Mouse (Mus musculus) forebrain, embryonic 16.5 days (tissue): ENCODE measurements at regions not wholly inside any gene's neighbourhood (a gene's known extent, or its start where the extent isn't known, plus 50 kb on each side); places are given as distances from the start of the nearest gene placed in this dataset.
"Not testable (repeated sequence)": the region's sequence is repeated elsewhere in the genome, so short reads cannot be mapped to it uniquely, and the experiment has no call there.

ENCODE experiments used
- ATAC-seq: fragments of 200-750 bp; cut with Nextera tagmentation; 2 replicates; pipeline ENCODE4 v1.8.0; 2017; ENCODE audit warnings: mild to moderate bottlenecking, moderate library complexity
- H3K27ac ChIP-seq: fragments of 300-500 bp; sonication (generic); 2 replicates; pipeline ENCODE4 v1.5.1; 2014; ENCODE audit warnings: low read length, control low read depth
- H3K27me3 ChIP-seq: fragments of 300-500 bp; sonication (generic); replicated peaks from 2 replicates; pipeline ENCODE4 v1.6.1; 2014; ENCODE audit warnings: low read length; ENCODE audit not compliant: control insufficient read depth, insufficient read depth
- H3K36me3 ChIP-seq: fragments of 300-500 bp; sonication (generic); 2 replicates; pipeline ENCODE4 v1.6.1; 2014; ENCODE audit not compliant: control insufficient read depth, insufficient read depth
- H3K4me1 ChIP-seq: fragments of 300-500 bp; sonication (generic); replicated peaks from 2 replicates; pipeline ENCODE4 v1.6.1; 2014; ENCODE audit warnings: low read length; ENCODE audit not compliant: control insufficient read depth, insufficient read depth
- H3K4me2 ChIP-seq: fragments of 300-500 bp; sonication (generic); 2 replicates; pipeline ENCODE4 v1.6.1; 2014; ENCODE audit warnings: mild to moderate bottlenecking, low read length, control low read depth
- H3K4me3 ChIP-seq: fragments of 300-500 bp; sonication (generic); replicated peaks from 2 replicates; pipeline ENCODE4 v1.5.1; 2014; ENCODE audit warnings: mild to moderate bottlenecking, low read length, control low read depth
- H3K9ac ChIP-seq: fragments of 300-500 bp; sonication (generic); replicated peaks from 2 replicates; pipeline ENCODE4 v1.6.1; 2014; ENCODE audit warnings: low read depth, low read length, control low read depth
- H3K9me3 ChIP-seq: fragments of 300-500 bp; sonication (generic); 2 replicates; pipeline ENCODE4 v1.6.1; 2016; ENCODE audit warnings: low read length; ENCODE audit not compliant: control insufficient read depth
- WGBS: fragments of 180-500 bp; shearing (Covaris S2); extraction: QIAGEN DNeasy Blood & Tissue Kit; methylation state at CpG from one replicate; pipeline ENCODE4 v1.1.7; 2014; 5-methylcytosine and 5-hydroxymethylcytosine counted together

- no peak overlapping the region for H3K4me3 ChIP-seq
- WGBS: 89% methylated on average over 3 of the region's 3 CpGs
Measured at GRCm38 (mm10) chrX:12315658-12316057, 155.5 kb upstream of the Bcor start.

GRCm38 (mm10) chrX:12317488-12317887 lies 157.3 kb upstream of the Bcor start:
- not testable (repeated sequence) for H3K9me3 ChIP-seq, H3K27ac ChIP-seq, H3K9ac ChIP-seq, H3K36me3 ChIP-seq, H3K4me2 ChIP-seq, H3K4me1 ChIP-seq, H3K4me3 ChIP-seq, H3K27me3 ChIP-seq, ATAC-seq
- 77% methylated on average over 2 of the region's 2 CpGs for WGBS

More at GRCm38 (mm10) chrX:12315658-12316057, 155.5 kb upstream of the Bcor start:
- Histone ChIP-seq H3K4me1 (no peaks in the 10 kb centered on the region), H3K9ac (no peak overlapping the region), H3K36me3 (no peaks in the 10 kb centered on the region), H3K9me3 (no peaks in the 10 kb centered on the region), H3K27me3 (no peaks in the 10 kb centered on the region), H3K4me2 (no peak overlapping the region), H3K27ac (no peak overlapping the region)
- no peak for ATAC-seq

- WGBS: 77% methylated on average over 3 of the region's 4 CpGs
- H3K27me3 ChIP-seq: no peaks in the 10 kb centered on the region
- H3K4me2 ChIP-seq: no peak overlapping the region
- no peak overlapping the region for H3K4me3 ChIP-seq
- no peaks in the 10 kb centered on the region for H3K36me3 ChIP-seq
- H3K4me1 ChIP-seq: no peaks in the 10 kb centered on the region
- no peak overlapping the region for H3K27ac ChIP-seq
- H3K9ac ChIP-seq: no peak overlapping the region
- H3K9me3 ChIP-seq: no peaks in the 10 kb centered on the region
- ATAC-seq: no peak
Measured at GRCm38 (mm10) chrX:12318848-12319651, 158.9 kb upstream of the Bcor start.

- H3K4me3 ChIP-seq: no peak overlapping the region
- H3K27me3 ChIP-seq: no peaks in the 10 kb centered on the region
- WGBS: 47% methylated on average over 1 of the region's 1 CpGs
- H3K4me2 ChIP-seq: no peak overlapping the region
- no peak for ATAC-seq
- H3K36me3 ChIP-seq: no peaks in the 10 kb centered on the region
- H3K9ac ChIP-seq: no peak overlapping the region
- no peaks in the 10 kb centered on the region for H3K4me1 ChIP-seq
- no peak overlapping the region for H3K27ac ChIP-seq
- no peaks in the 10 kb centered on the region for H3K9me3 ChIP-seq
Measured at GRCm38 (mm10) chrX:12322453-12322852, 162.3 kb upstream of the Bcor start.

DNA sequence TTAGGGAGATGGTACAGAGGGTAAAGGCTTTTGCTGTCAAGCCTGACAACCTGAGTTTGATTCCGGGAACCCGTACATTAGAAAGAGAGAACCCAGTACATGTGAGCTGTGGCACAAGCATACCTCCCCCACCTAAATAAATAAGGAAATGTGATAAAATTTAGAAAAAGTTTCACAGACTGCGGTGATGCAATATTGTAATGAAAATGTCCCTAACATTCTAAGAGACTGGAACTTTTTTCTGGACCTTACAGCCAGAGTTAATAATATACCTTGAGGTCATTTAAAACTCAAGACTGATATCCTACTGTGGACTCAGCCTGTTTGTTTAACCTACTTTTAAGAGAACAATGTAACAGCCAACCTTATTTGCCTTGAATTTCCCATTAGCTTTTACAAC lies 163.1 kb upstream of the Bcor start:
- no peaks in the 10 kb centered on the region for H3K9me3 ChIP-seq
- no peaks in the 10 kb centered on the region for H3K4me1 ChIP-seq
- 97% methylated on average over 3 of the region's 3 CpGs for WGBS
- no peaks in the 10 kb centered on the region for H3K36me3 ChIP-seq
- H3K4me3 ChIP-seq: no peak overlapping the region
- no peak overlapping the region for H3K4me2 ChIP-seq
- no peak overlapping the region for H3K27ac ChIP-seq
- H3K27me3 ChIP-seq: no peaks in the 10 kb centered on the region
- H3K9ac ChIP-seq: no peak overlapping the region
- ATAC-seq: no peak

GRCm38 (mm10) chrX:12323812-12324211 lies 163.7 kb upstream of the Bcor start:
- H3K27me3 ChIP-seq: no peaks in the 10 kb centered on the region
- WGBS: 82% methylated on average over 6 of the region's 6 CpGs

DNA sequence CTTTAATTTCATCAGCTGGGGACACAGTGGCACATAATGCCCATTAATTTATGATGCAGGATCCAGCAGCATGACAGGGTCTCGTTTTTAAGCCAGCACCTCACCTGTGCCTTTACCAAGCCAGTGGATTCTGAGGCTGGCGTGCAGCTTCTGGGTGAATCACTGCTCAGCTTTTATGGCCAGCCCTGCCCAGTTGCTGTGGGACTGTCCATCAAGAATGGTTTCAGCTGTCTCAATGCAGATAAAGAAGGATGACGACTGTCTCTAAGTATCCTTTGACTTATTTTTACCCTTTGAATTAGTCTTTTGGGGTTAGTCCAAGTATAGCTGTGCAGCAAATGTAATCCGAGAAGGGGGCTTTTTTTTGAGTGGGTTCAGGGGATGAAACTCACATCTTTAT lies 167.3 kb upstream of the Bcor start:
- Histone ChIP-seq H3K27ac (no peak overlapping the region), H3K27me3 (no peaks in the 10 kb centered on the region), H3K4me3 (no peak overlapping the region), H3K4me2 (no peak overlapping the region), H3K9me3 (no peaks in the 10 kb centered on the region), H3K9ac (no peak overlapping the region), H3K4me1 (no peaks in the 10 kb centered on the region), H3K36me3 (no peaks in the 10 kb centered on the region)
- no peak for ATAC-seq
- 74% methylated on average over 4 of the region's 4 CpGs for WGBS

More at GRCm38 (mm10) chrX:12323812-12324211, 163.7 kb upstream of the Bcor start:
- Histone ChIP-seq H3K27ac (no peak overlapping the region), H3K4me2 (no peak overlapping the region), H3K9me3 (no peaks in the 10 kb centered on the region), H3K36me3 (no peaks in the 10 kb centered on the region), H3K9ac (no peak overlapping the region), H3K4me1 (no peaks in the 10 kb centered on the region), H3K4me3 (no peak overlapping the region)
- ATAC-seq: no peak

- 74% methylated on average over 9 of the region's 9 CpGs for WGBS
- no peaks in the 10 kb centered on the region for H3K27me3 ChIP-seq
- no peak overlapping the region for H3K4me2 ChIP-seq
- no peaks in the 10 kb centered on the region for H3K9me3 ChIP-seq
- H3K36me3 ChIP-seq: no peaks in the 10 kb centered on the region
- H3K9ac ChIP-seq: no peak overlapping the region
- no peak for ATAC-seq
- H3K27ac ChIP-seq: no peak overlapping the region
- no peak overlapping the region for H3K4me3 ChIP-seq
- no peaks in the 10 kb centered on the region for H3K4me1 ChIP-seq
Measured at GRCm38 (mm10) chrX:12340561-12340960, 180.4 kb upstream of the Bcor start.

DNA sequence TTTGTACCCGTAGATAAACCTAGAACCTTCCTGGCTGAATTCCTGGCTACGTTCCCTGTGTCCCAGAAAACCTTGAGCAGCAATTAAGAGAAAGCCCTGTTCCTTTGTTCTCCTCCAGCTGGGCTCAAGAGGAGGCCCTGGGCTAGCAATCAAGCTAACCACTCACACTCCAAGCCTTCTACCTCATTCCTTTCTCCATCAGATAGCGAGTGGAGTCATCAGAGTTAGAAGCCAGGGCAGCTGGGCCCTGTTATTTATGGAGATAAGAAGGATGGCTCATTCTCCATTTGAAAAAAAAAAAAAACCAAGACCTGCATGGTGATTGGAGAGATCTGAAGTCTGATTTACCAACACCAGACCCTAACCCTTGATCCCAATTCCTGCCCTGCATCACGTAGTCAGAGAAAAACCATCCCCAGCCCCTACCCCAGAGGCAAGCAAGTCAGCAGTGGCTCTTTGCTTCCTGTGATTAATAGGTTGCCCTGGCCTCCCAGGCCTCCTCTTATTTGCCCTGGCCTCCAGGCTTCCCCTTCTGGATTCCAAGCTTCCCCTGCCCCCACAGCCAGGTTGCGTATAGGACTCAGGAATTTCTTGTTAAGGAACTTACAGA lies 181.3 kb upstream of the Bcor start:
- no peaks in the 10 kb centered on the region for H3K9me3 ChIP-seq
- no peak for ATAC-seq
- H3K27me3 ChIP-seq: no peaks in the 10 kb centered on the region
- H3K4me3 ChIP-seq: no peak overlapping the region
- no peak overlapping the region for H3K9ac ChIP-seq
- H3K36me3 ChIP-seq: no peaks in the 10 kb centered on the region
- no peaks in the 10 kb centered on the region for H3K4me1 ChIP-seq
- H3K4me2 ChIP-seq: no peak overlapping the region
- no peak overlapping the region for H3K27ac ChIP-seq
- 66% methylated on average over 5 of the region's 5 CpGs for WGBS
